Mouse (Mus musculus) thymus, postnatal 0 days (tissue): Measurements from ENCODE around the gene Gemin4. TPM values are rescaled to one million over a fixed set of nuclear protein-coding genes. Genes with fewer than 3 reads are reported as not detected.

ENCODE experiments used
- DNase-seq: peaks from one replicate; pipeline ENCODE4 v3.0.0-alpha.2; 2015; ENCODE audit warnings: low spot score
- polyA plus RNA-seq: library from polyadenylated mRNA; unstranded; fragments of >200 nt; fragmentation: Nextera tagmentation; extraction: Ambion mirVana; gene quantifications from 2 replicates; pipeline ENCODE4 v1.2.1, GENCODE M21; 2015

The Gemin4 gene
- polyA plus RNA-seq, result 22.9 and 23.7 TPM in 2 replicates

DNA sequence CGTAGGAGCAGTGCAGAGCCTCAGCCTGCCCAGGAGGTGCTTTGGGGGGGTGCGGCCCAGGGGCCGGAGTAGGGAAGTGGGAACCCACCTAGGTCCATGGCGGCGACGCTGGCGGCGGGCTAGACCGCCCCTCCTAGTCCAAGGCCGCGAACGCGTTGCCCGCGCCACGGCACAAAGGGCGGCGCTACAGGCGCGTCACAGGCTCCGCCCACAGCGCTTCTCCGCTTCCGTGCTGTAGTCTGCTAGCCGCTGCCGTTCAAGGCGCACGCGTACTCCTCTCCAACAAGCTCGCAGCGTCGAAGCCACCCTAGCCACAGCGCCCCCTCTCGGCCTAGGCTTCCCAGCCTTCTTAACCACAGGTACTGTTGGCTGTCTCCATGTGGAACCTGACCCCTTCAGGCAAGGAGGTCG, at the start of gene Gemin4, which contains the start of gene Dbil5:
TSS of gene Gemin4 (minus strand) at position 275 of the 411 bp plus-strand sequence.
TSS of gene Dbil5 (plus strand) at position 219 of the 411 bp plus-strand sequence.
- DNase-seq, result peak; percentile 98

DNA sequence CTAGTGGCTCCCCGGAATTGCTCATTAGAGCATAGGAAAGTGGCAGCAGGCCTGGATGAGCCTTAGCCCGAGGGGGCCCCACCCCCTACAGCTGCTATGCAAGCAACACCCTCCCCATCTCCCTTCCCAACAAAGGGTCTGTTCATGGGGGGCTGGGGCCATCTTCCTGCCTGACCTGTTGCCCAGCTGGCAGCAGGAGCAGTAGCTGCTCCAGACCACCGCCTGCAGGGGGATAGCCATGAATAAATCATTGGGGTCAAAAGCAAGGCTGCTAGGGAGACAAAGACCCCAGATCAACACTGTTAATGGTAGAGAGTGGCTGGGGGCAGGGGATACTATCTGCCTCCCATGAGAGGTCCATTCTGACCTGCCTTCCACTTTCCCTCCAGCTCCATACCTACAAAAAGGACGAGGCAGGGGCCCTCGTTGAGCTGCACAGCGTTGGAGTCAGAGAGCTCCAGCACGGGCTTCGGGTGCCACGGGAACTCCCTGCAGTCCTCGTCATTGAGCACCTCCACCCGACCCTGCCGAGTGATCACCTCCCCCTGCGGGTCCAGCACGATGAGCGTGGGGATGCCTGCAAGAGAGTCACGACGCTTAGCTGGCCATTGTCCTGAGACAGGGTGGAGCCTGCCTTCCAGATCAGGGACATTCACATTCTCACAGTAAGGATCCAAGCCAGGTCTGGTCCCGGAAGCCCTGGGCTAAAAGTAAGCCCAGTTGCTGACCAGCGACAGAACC, 45.3 kb upstream of the Gemin4 start:
- no peak for DNase-seq

DNA sequence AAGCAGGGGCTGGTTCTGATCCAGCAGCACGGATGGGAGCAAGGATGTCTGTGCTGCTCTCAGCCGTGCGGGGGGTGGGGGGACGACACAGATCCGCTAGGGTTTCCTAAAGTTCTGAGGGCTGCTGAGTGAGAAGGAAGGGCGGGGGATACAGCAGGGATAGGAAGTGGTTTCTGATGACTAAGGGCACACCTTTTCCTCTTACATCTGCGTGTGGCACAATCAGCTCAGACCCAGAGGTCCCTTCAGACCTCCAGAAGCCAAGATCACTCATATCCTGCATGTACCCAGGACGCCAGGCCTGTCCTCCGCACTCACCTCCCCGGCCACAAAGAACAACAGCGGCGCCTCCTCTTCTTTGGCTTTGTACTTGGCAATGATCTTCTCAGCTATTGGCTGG, 43.8 kb upstream of the Gemin4 start:
- peak; percentile 19 for DNase-seq

DNA sequence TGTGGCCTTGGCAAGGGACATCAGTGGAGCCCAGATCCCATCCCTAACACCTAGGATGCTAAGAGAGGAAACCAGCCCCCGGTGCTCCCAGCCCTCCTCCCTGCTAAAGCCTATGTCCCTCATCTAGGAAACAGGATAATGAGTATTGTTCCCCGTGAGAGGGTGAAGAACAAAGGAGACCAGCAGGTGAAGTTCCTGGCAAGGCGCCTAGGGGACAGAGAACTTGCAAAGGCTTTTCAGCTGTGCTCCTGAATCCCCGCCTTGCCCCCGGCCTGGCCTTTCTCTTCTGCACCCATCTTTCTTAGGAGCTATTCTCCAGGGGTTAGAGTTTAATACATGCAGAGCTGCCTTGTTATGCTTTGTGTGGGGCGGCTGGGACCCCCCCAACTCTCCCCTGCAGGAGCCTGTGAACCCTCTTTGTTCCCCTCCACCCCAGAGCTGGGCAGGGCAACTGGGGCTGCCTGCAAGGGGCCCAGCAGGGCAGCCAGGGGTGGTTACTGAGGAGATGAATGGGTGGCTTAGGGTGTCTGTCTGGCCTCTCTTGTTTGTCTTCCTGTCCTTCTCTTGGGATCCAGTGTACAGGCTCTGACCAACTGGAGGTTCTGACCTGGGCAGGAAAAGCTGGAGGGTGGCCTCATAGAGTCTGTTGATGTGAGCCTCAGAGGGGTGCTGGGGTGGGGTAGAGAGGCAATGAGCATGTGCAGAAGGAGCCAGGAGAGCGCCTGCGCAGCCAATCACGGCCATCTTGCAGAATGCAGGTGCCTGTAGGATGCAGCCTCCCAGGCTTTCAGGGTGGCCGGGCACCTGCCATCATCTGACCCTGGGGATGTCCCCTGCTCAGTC, 43.0 kb upstream of the Gemin4 start:
- DNase-seq, result no peak

DNA sequence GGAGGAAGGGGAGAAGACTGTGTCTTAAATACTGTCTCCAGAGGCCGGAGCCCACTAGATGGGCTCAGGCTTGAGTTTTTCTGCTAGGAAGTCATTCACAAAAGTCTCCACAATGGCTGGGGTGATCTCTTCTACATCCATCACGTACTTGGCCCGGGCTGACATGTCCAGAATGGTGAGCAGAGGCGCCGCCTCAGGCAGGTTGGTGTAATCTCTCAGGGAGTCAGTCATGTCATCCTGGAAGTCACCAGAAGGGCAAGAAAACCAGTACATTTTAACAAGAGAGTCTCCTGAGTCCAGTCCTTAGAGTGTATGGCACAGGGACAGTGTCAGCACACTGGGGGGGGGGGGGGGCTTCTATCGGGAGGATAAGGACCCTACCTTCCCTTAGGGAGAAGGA, 41.0 kb upstream of the Gemin4 start:
- no peak for DNase-seq

DNA sequence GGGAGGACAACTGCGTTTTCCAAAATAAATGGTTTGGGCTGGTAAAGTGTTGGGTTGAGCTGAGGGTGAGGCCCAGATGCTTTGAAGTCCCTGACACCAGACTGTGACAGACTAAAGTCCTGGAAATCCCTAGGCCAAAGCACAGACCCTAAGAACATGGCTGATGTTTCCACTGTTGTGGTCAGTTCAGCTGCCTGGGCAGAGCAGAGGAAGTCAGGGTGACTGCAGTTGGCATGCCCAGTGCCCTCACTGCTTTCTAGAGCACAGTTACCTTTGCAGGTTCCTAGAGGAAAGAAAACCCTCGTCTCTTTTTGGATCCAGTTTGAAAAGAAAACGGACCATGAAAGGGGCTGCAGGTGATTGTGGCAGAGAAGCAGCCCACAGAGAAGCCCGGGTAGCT, 39.9 kb upstream of the Gemin4 start:
- DNase-seq, result no peak

DNA sequence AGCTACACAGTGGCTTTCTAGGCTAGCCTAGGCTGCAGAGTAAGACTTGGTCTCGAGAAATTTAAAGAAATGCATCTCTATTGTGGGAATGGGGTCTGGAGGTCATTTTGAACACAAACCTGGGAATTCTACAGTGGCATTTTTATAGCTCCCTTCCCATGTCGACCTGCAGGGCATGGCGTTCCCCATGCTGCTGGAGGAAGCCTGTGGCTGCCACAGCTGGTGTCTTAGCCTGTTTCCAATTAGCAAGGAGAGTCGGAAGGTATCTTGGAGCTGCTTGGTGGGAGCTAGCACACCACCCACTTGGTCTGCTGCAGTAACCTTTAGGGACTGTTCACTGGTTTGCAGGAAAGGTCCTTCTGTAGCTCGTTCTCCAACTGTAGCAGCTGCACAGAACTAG, 38.7 kb upstream of the Gemin4 start:
- no peak for DNase-seq

DNA sequence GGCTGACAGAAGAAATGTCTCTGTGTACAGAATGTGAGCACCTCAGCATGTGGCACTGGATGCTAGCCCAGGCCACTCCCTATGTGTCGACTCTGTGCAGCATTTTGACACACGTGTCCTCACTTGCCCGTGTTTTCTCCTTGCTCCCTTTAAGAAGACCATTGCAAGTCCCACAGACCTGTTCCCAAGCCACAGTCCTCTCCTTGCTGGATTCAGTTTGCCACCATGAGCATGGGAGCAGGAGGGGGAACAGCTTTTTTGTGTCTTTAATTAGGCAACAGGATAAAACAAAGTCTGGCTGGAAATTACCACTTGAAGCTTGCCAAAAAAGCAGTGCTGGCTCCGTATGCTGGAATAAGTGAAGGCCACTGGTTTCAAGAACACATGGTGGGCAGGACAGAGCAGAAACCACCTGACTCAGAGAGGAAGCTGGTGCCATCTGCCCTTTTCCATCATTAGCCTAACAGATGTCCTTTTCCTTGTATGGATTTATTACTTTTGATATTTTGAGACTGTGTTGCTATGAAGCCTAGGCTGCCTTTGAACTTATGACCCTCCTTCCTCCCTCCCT, 38.1 kb upstream of the Gemin4 start:
- no peak for DNase-seq

DNA sequence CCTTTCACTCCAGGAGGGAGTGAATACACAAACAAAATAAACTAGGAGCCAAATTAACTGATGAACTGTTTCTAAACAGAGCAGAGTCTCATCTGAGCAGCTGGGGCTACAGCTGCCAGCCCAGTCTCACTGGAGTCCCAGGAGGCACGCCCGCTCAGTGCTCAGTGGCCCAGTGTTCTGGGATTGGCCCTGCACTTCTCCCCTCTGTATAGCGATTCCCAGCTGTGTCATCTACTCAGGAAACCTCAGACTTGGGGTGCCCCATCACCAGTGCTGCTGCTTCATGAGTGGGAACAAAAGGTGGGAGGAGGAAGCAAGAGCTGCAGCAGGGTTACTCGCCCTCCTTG, 36.4 kb upstream of the Gemin4 start:
- no peak for DNase-seq

DNA sequence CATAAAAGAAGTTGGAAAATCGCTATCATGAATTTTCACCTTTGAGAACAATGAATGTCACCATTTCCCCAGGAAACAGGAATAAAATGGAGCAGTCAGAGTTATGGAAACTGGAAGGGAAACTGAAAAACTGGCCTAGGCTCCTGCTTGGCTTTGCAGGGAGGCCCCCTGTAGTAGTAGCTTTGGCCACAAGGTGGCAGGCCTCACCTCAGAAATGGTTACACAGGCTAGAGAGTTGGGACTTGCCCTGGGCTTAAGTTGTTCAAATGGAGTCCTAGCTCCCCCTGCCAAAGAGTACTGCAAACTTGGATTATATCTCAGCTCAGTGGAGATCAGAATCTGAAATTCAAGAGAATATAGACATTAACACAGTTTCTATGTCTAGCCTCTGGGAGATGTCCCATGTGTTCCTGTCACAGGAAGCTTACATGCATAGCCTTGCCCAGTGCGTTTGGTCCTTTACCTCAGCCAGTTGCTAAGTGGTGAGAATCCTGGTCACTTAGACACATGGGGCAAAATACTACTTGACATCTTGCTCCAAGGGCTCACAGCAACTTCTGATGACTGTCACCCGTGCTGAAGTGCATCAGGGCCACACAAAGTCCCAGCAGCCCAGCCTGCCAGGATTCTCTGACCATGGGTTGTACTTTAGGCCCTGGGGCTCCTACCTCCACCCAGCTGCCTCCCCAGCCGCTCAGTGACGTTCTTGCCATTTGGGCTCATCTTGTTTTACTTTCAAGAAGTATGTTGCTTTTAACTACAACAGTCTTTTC, 35.9 kb upstream of the Gemin4 start:
- DNase-seq, result peak; percentile 83

DNA sequence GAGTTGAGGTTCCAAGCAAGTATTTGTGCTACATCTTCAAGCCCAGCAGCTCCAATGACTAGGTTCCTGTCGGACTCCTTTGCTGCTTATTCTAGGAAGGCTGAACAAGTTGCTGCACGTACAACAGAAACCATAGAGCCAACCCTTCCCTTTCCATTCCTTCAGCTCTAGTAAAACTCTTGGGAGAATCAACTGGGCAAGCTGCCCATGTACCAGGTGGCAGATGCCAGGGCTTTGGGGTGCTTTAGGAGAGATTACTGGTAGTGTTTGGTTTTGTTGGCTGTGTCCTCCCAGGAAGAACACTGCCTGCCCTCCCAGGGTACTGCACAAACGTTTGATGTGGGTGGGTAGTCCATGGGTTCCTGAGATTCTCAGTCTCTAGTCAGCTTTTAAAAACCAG, 34.6 kb upstream of the Gemin4 start:
- DNase-seq, result no peak

DNA sequence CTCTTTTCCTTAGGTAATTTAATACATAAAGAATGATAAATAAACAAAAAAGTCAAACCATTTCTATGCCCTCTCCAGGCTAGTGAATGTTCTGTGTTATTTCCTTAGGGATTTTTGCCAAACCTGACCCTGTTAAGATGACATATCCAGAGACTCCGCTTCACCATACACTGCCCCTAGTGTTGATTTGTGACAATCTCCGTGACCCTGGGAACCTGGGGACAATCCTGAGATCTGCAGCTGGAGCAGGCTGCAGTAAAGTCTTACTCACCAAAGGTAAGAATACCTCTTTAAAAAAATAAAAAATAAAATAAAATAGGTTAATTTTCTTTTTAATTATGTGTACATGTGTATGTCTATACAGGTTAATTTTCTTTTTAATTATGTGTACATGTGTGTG, 29.8 kb upstream of the Gemin4 start:
- no peak for DNase-seq

DNA sequence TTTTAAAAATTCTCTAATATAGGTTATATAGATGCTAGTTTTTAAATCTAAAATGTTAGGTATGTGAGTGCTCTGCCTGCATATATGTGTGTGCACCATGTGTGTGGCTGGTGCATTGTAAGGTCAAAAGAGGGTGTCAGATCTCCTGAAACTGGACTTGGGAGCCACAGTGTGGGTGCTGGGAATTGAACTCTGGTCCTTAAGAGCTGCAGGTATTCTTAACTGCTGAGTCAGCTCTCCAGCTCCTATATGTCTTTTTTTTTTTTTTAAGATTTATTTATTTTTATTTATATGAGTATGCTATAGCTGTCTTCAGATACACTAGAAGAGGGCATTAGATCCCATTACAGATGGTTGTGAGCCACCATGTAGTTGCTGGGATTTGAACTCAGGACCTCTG, 29.0 kb upstream of the Gemin4 start:
- DNase-seq, result no peak

DNA sequence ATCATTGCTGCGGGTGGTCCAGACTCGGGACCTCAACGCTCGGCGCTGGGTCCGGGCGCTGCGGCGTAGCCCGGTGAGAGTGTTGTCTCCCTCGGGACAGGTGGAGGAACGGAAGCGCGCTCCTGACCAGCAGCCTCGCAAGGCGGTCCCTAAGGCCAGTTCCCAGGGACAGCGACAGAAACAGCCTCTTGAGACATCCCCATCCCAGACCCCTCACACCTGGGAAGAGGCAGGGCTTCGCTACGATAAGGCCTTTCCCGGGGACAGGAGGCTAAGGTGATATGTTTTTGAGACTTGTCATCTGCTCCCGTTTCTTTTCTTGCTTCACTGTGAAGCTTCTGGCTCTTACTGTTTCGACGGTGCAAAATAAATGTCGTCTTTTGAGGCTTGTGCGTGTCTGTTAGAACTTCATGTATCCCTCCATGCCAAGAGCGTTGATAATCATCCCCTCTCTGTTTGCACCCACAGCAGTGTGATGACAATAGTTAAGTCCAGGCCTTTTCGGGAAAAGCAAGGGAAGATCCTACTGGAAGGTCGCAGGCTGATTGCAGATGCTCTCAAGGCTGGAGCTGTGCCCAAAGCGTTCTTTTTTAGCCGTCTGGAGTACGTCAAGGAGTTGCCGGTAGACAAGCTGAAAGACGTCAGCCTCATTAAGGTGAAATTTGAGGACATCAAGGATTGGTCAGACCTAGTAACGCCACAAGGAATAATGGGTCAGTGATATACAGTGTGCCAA, 26.5 kb upstream of the Gemin4 start:
- DNase-seq, result no peak

DNA sequence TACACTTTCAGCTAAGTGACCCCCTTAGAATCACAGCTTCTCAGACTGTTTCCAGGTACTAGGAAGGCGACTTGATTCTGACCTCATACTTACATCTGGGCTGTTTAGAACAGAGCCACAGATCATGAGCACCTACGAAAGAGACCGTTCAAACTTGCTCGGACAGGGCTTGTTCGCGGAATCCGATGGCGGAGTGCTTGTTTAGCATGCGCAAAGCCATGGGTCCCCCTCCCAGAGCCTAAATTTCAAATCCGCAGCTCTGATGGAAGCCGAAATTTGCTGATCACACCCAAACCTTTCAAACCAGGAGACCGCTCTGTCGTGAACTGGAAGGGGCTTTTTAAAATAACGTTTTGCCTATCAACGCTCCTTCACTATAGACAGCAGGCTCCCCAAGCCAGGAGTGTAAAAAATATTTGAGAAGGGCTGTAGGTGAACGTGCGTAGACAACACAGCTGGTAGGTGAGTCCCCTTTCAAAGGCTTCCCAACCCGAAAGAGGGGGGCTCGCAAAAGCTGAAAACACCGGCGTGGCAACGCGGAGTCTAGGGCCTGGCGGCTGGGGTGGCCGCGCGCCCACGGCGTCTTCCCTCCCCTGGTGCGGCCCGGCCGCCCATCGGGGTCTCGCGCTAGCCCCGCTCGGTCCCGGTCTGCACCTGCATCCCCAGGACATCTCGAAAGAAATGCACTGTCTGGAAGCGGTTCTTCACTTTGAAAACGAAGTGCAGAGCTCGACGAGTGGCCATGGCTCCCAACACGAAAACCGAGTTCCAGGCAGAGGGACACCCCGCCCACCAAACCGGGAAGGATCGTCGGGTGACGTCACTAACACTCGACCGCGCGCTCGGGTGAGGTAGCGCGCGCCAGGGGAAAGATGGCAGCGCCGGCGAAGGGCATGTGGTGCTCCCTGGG, 25.7 kb upstream of the Gemin4 start, which contains the start of the genes Mrm3 and Glod4:
TSS of gene Mrm3 (plus strand) at position 815 of the 910 bp plus-strand sequence.
TSS of gene Glod4 (minus strand) at position 825 of the 910 bp plus-strand sequence.
- peak; percentile 88 for DNase-seq

DNA sequence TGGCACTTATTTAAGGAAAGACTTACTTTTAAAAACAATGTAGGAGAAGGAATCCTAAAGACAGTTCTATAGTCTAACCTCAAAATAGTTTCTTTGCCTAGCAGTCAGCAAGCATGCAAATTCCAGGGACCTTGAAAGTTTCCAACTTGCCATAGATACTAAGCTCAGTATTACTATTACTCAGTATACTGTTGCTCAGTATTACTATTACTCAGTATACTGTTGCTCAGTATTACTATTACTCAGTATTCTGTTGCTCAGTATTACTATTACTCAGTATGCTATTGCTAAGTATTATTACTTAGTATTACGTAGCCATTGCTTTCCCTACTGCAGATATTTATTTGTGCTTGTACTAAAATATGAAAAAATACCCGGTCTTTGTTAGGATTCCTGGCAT, 22.3 kb upstream of the Gemin4 start:
- no peak for DNase-seq

DNA sequence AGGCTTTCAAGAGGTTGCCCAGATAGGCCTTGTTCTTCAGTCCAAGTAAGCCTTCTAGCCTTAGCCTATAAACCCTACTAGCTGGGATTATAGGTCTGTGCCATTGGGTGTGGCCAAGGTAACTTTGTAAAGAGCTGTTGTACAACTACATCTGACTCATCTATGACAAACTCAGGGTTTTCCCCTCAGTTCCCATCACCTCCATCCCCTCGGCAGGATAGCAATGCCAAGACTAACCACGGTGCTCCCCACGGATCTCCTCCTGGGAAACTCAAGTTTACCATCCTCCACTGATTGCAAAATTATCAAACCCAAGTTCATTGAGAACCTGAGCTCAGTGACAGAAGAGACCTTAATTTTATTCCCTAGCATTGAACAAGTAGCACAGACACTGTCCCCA, 18.7 kb upstream of the Gemin4 start:
- DNase-seq, result no peak

DNA sequence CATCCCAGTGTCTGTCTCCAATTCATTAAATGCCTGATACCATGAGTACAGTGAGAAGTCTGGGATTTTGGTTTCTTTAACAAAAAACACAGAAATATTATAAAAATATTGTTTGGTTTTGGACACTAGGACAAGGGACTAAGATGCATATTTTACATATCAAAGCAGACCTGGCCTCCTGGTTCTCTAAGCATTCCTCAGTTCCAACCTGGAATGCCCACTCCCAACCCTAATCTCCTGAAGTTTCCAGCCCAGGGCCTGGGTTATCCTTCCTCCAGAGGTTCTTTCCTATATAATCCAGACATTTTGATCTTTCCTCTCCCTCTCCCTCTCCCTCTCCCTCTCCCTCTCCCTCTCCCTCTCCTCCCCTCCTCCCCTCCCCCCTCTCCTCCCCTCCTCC, 7.6 kb upstream of the Gemin4 start:
- no peak for DNase-seq

DNA sequence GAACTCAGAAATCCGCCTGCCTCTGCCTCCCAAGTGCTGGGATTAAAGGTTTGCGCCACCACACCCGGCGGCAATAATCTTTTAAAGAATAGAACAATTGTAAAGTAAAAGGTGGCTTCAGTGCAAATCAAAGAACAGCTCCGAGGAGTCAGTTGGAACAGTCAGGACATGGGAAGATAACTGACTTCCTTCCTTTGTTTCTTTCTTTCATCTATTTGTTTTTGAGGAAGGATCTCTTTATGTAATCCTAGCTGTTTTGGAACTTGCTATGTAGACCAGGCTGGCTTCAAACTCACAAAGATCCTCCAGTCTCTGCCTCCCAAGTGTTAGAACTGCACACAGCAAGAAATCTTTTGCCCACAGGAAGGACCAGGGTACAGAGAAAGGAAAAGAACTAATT, 7.2 kb upstream of the Gemin4 start:
- no peak for DNase-seq
